Mouse (Mus musculus) gastrocnemius, postnatal 10 days (tissue): ENCODE results near the gene Tlcd1. TPM values are rescaled to one million over a fixed set of nuclear protein-coding genes. Genes with fewer than 3 reads are reported as not detected.

Source experiments
- DNase-seq: peaks from one replicate; pipeline ENCODE4 v3.0.0; 2021; ENCODE audit warnings: mixed read lengths
- microRNA-seq, 2 experiments: library from miRNA; unstranded; fragments of <30 nt; microRNA quantifications; one replicate each; pipeline ENCODE4 v1.2.0; 2021
- total RNA-seq, 2 experiments: library from RNA; stranded (reverse); gene quantifications; 2 replicates each; pipeline ENCODE4 v1.2.3; 2021

Gene Tlcd1
- total RNA-seq, 2 experiments from 2014 or later, result 7.4 to 11.9 TPM

DNA sequence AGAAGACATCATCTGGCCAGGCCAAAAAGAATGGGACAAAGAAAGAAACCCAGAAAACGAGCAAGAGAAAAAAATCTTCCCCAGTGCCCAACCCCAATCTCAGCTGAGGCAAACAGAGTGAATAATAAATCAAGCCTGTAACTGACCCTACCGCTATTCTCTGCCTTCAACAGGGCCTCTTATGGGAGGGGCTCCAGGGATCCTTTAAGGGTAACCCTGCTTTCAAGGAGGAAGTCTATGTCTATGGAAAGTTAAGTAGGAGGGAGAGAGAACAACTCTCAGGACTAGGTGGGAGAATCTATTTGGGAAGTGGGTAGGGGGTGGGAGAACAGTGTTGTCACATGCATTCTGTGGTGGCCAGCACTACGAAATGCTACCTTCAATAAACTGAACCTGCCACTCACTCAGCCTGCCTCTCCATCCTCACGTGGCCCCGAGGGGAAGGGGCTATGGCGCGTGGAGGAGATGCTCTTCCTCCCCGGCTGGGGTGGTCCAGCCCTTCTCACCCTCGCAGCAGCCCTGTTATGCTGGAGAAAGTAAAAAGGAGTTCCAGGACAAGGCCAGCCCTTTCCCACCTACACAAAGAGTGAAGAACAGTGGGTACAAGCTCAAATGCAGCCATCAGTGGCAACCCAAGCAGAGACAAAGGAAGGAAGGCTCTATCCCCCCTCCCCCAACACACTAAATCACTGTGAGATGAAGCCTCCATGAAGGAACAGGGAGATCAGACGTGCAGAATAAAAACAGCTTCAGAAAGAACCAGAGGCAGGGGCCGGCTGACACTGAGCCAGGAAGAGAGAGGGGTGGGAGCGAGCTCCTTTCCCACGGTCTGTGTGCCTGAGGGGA, 29.1 kb downstream of the Tlcd1 start:
- no peak for DNase-seq

DNA sequence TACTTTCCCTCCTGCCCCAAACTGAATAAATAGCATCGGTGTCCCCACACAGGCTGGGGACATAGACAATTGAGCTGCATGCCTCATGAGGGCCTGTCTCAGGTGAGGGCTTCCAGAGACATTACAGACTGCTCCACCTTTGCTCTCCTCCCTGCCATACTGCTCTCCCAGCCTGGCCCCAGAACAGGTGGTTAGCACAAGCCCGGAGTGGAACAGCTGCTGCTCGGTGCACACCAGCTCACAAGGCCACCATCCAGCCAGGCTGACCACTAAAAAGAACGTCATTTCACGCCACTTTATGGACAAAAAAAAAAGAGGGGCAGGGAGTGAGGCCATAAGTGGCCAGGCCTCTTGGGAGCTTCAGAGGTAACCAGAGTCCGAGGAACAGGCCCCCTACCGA, 30.7 kb downstream of the Tlcd1 start:
- DNase-seq, result no peak

DNA sequence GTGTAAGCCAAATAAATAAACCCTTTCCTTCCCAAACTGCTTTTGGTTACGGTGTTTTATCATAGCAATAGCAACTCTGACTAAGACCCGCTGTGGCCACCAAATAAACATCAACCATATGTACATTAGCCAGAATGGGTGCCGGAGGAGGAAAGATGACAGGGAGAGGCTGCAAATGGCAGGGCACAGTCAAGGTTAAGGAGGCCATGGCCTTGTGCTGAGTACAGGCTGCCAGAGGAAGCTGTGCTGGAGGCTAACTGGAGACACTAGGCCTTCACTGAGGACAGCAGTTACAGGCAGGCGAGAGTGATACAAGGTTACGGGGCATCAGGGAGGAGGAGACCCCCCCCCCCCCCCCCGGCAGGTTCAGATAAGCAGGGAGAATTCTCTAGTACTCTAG, 33.4 kb downstream of the Tlcd1 start:
- no peak for DNase-seq

DNA sequence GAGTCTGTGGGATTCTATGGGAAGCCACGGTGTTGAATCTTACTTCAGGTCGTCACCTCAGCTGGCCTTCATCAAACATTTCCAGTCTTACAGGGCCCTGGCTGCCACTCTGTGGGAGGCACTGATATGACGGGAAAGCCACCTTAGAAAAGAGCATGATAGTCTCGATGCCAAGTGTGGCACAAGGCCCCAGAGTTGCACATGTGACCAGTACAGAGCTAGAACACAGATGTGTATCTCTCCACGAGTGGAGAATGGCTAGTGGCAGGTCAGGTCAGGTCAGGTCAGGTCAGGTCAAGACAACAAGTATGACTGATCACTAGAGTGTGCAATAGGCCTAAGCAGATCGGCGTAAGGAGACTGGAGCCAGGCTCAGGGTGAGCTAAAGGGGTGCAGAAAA, 34.1 kb downstream of the Tlcd1 start:
- DNase-seq, result no peak

DNA sequence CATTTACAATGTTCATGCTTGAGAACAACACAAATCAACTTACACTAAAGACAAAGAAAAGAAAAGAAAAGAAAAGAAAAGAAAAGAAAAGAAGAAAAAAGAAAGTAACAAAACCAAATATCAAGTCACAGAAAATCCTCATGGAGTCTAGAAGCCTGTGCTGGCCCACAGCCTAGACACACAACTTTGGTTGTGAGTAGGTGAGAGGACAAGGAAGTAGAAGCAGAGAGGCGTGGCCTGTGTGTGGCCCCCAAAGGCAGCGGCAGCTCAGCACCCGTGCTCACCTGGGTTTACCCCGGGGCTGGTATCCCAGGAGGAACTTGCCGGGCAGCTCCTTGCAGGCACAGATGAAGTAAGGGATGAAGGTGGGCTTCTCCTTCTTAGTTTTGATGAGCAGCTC, 35.0 kb downstream of the Tlcd1 start:
- DNase-seq, result no peak

DNA sequence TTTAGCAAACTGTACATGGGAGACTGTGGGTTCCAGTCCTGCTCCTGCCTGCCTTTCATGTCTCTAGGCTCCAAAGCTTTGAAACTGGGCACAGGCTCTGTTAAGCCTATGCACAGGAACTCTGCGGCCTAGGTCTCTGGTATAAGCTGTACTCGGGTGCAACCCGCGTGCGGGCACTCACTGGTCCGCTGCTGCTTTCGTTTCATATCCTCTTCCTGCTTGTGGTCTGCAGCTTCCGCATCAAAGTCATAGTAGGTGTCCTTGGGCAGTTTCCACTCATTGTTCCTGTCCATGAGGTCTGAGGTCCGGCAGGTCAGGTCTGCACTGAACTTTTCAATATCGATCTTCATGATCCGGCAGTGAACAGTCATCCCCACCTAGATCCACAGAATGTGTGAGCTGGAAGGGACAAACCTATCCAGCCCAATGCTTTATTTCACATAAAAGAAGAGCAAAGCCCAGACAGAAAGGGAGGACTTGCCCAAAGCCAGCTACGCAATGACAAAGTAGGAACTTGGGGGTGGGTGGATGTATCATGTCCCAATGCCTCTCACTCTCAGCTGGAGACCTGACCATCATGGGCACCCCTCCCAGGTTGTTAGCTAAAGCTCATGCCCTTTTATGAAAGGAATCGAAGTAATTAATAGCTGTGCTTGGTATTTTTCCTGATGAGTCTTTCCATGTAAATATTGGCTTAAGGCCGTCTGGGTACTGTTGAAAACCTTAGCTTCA, 36.7 kb downstream of the Tlcd1 start:
- DNase-seq, result no peak

DNA sequence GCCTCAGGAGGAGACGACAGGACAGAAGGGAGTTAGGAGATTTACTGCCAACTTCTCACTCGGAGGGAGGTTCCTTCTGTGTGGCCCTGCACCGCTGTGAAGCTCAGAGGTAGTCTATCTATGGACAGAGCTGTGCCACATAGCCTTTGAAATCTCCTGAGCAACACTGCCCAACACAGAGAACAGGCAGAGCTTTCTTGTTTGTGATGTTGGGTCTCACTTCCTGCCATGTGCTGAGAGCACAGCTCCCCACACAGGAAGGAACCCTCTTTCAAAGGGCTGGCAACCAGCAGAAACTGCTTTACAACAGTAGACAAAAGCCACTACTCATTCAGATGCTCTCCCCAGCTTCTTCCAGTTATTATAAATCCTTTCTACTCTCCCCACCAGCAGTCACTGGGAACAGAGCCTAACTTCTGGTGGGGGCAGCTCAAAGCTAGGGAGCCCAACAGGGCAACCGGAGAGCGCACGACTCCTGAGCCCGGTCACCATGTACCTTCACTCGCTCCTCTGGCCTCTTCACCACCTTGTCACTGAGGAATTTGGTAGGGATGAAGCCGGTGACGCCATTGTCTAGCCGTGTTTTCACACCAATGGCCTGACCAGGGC, 39.3 kb downstream of the Tlcd1 start:
- DNase-seq, result no peak

DNA sequence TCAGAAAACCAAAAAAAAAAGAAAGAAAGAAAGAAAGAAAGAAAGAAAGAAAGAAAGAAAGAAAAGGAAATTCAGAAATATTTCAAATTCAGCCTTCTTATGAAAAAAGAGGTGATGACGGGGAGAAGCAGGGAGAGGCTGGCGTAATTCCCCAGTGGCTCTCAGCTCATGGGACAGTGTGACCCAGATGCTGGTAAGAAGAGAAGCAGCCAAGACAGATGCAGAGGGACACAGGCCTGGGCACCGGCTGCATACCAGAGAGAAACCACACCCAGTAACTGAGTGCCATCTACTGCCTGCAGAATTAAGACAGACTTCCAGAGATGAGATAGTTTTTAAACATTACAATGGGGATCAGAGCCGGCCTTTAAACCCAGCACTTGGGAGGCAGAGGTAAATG, 47.1 kb downstream of the Tlcd1 start:
- DNase-seq, result no peak

Small RNA genes lying within 50 kb of the gene (microRNA-seq; reads per million reads assigned to microRNA genes)
- gene Mir7653, result 0 to 0.32 reads per million in 2 experiments

Other genes starting within 250 kb of the Tlcd1 start
- gene Sez6, start 245.9 kb upstream of the Tlcd1 start, total RNA-seq, result under 1 TPM; 0.54 to 0.70 TPM
- gene Phf12, start 194.0 kb upstream of the Tlcd1 start, total RNA-seq, result 10 to 100 TPM; 19.7 to 35.4 TPM
- 1 to 10 TPM; 3.0 to 4.3 TPM for gene Dhrs13, start 144.4 kb upstream of the Tlcd1 start, total RNA-seq
- 10 to 100 TPM; 68.3 to 68.5 TPM for gene Flot2, start 138.8 kb upstream of the Tlcd1 start, total RNA-seq
- 10 to 100 TPM; 17.8 to 21.6 TPM for gene Eral1, start 96.3 kb upstream of the Tlcd1 start, total RNA-seq
- 1 to 10 TPM; 7.8 to 9.8 TPM for gene Fam222b, start 82.1 kb upstream of the Tlcd1 start, total RNA-seq
- gene Traf4, start 11.1 kb upstream of the Tlcd1 start, total RNA-seq, result 10 to 100 TPM; 15.7 to 22.6 TPM
- 1 to 10 TPM; 3.1 to 3.7 TPM for gene Nek8, start within 50 bp of the Tlcd1 start, total RNA-seq
- 1,000 to 10,000 TPM; 1,328 to 1,362 TPM for gene Rpl23a, start 6.9 kb downstream of the Tlcd1 start, total RNA-seq
- gene Rab34, start 11.7 kb downstream of the Tlcd1 start, total RNA-seq, result 10 to 100 TPM; 21.7 to 25.4 TPM
- 1 to 10 TPM; 1.1 to 1.2 TPM for gene Proca1, start 16.7 kb downstream of the Tlcd1 start, total RNA-seq
- gene Sdf2, start 69.0 kb downstream of the Tlcd1 start, total RNA-seq, result 10 to 100 TPM; 47.5 to 48.2 TPM
- 10 to 100 TPM; 30.3 to 35.3 TPM for gene Supt6, start 69.3 kb downstream of the Tlcd1 start, total RNA-seq
- 100 to 1,000 TPM; 136 to 138 TPM for gene 2610507B11Rik, start 85.0 kb downstream of the Tlcd1 start, total RNA-seq
- gene BC030499, start 114.1 kb downstream of the Tlcd1 start, total RNA-seq, result under 1 TPM; 0.36 to 0.59 TPM
- gene Spag5, start 124.8 kb downstream of the Tlcd1 start, total RNA-seq, result 10 to 100 TPM in 1 of 2 experiments, 1 to 10 TPM in 1; 7.1 to 11.3 TPM
- 1 to 10 TPM; 1.9 to 2.0 TPM for gene Aldoc, start 146.3 kb downstream of the Tlcd1 start, total RNA-seq
- gene Pigs, start 151.7 kb downstream of the Tlcd1 start, total RNA-seq, result 10 to 100 TPM; 24.9 to 25.5 TPM
- 10 to 100 TPM; 26.2 to 28.4 TPM for gene Unc119, start 166.8 kb downstream of the Tlcd1 start, total RNA-seq
- not detected for gene Foxn1, start 209.8 kb downstream of the Tlcd1 start, total RNA-seq
- gene Slc13a2, start 245.5 kb downstream of the Tlcd1 start, total RNA-seq, result not detected